Mouse (Mus musculus) thymus, adult 18-20 months (tissue): ENCODE results near the gene Olfr1168.
"Not testable (repeated sequence)": the region's sequence is repeated elsewhere in the genome, so short reads cannot be mapped to it uniquely, and the experiment has no call there.

Source experiments
- DNase-seq, 2 experiments: peaks; one replicate each; pipeline ENCODE4 v3.0.0; 2022; ENCODE audit warnings: mixed read lengths in 2 of 2

The Olfr1168 gene

GRCm38 (mm10) chr2:88181580-88181979 lies at the start of gene Olfr1168:
TSS of gene Olfr1168 (plus strand) at chr2:88181880.
- DNase-seq = no peak

- DNase-seq = not testable (repeated sequence)
Measured at GRCm38 (mm10) chr2:88155093-88155492, 26.6 kb upstream of the Olfr1168 start, which contains the start of gene Olfr1167. TSS of gene Olfr1167 (minus strand) at chr2:88155193.

GRCm38 (mm10) chr2:88220784-88221183 lies 39.1 kb downstream of the Olfr1168 start:
- no peak for DNase-seq

GRCm38 (mm10) chr2:88228234-88228633 lies 46.6 kb downstream of the Olfr1168 start, which contains the start of gene Olfr1170:
TSS of gene Olfr1170 (minus strand) at chr2:88228334.
- no peak for DNase-seq
